Mouse (Mus musculus) kidney, adult 2 months (tissue): ENCODE measurements around the gene Stk17b.

Experiments used
- CTCF ChIP-seq: fragments of 200-500 bp; conservative IDR thresholded peaks from 2 replicates; pipeline ENCODE4 v1.5.1; 2011; ENCODE audit warnings: low read depth, mild to moderate bottlenecking, control low read depth, low read length, moderate library complexity, mixed read lengths; ENCODE audit not compliant: insufficient read depth, insufficient read length
- POLR2A ChIP-seq: fragments of 200-500 bp; IDR thresholded peaks from one replicate; pipeline ENCODE4 v1.6.1; 2011; ENCODE audit warnings: low read depth, low read length, control low read depth

DNA sequence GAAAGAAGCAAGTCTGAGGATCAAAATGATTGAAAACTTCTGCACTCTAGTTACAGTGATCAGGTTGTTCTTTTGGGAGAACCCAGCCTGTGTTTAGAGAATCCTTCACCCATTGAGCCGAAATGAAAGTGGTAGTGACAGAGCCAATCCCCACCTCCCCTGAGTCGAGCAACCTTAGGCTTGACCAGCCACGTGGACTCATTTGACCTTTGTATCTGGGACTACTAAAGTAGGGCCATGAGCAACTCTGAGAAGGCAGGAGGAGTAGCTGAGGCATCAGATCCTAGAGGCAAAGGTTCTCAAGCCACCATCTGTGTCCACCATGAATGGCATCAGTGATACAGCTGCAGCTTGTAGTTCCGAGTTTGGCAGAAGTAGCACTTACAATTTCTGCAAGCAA is 10.6 kb upstream of the Stk17b start:
- TF ChIP-seq CTCF (no peak), POLR2A (no peak)
